Mouse (Mus musculus) liver, postnatal 0 days (tissue): ENCODE data around the gene Pfas. TPM values are rescaled to one million over a fixed set of nuclear protein-coding genes. Genes with fewer than 3 reads are reported as not detected.

Experiments
- ATAC-seq: fragments of 200-750 bp; cut with Nextera tagmentation; 2 replicates; pipeline ENCODE4 v1.8.0; 2017; ENCODE audit warnings: mild to moderate bottlenecking, moderate library complexity
- DNase-seq: peaks from one replicate; pipeline ENCODE4 v3.0.0-alpha.2; 2016
- H3K27ac ChIP-seq: fragments of 300-500 bp; sonication (generic); 2 replicates; pipeline ENCODE4 v1.5.1; 2014; ENCODE audit warnings: antibody characterized with exemption, moderate library complexity, mild to moderate bottlenecking, low read depth
- H3K27me3 ChIP-seq: fragments of 300-500 bp; sonication (generic); 2 replicates; pipeline ENCODE4 v1.6.1; 2014; ENCODE audit warnings: low read length, control low read depth, mixed read lengths; ENCODE audit not compliant: insufficient read depth
- H3K36me3 ChIP-seq: fragments of 300-500 bp; sonication (generic); replicated peaks from 2 replicates; pipeline ENCODE4 v1.6.1; 2014; ENCODE audit warnings: mild to moderate bottlenecking, control low read depth, low read length, moderate library complexity, mixed read lengths; ENCODE audit not compliant: insufficient read depth
- H3K4me1 ChIP-seq: fragments of 300-500 bp; sonication (generic); 2 replicates; pipeline ENCODE4 v1.6.1; 2014; ENCODE audit warnings: antibody characterized with exemption, mild to moderate bottlenecking, control low read depth; ENCODE audit not compliant: insufficient read depth
- H3K4me2 ChIP-seq: fragments of 300-500 bp; sonication (generic); 2 replicates; pipeline ENCODE4 v1.6.1; 2014; ENCODE audit warnings: low read depth, mild to moderate bottlenecking, low read length, moderate library complexity, mixed read lengths
- H3K4me3 ChIP-seq: fragments of 300-500 bp; sonication (generic); 2 replicates; pipeline ENCODE4 v1.5.1; 2014; ENCODE audit warnings: low read depth, low read length
- H3K9ac ChIP-seq: fragments of 300-500 bp; sonication (generic); replicated peaks from 2 replicates; pipeline ENCODE4 v1.6.1; 2014; ENCODE audit warnings: mild to moderate bottlenecking, moderate library complexity
- H3K9me3 ChIP-seq: fragments of 300-500 bp; sonication (generic); 2 replicates; pipeline ENCODE4 v1.6.1; 2016; ENCODE audit warnings: mild to moderate bottlenecking, control low read depth, low read length, mixed read lengths
- CTCF ChIP-seq: sonication (generic); IDR thresholded peaks from 2 replicates; pipeline ENCODE4 v1.5.1; 2016; ENCODE audit warnings: antibody characterized with exemption, low read depth
- EP300 ChIP-seq: IDR thresholded peaks from 2 replicates; pipeline ENCODE4 v1.6.1; 2016; ENCODE audit warnings: antibody characterized with exemption, low read depth, mild to moderate bottlenecking
- WGBS: fragments of 180-500 bp; shearing (Covaris S2); extraction: QIAGEN DNeasy Blood & Tissue Kit; methylation state at CpG from one replicate; pipeline ENCODE4 v1.1.7; 2014; ENCODE audit not compliant: insufficient replicate concordance; 5-methylcytosine and 5-hydroxymethylcytosine counted together
- polyA plus RNA-seq: library from polyadenylated mRNA; unstranded; fragments of >200 nt; fragmentation: Nextera tagmentation; extraction: Ambion mirVana; gene quantifications from 2 replicates; pipeline ENCODE4 v1.2.1, GENCODE M21; 2015

Pfas gene
- polyA plus RNA-seq, 1 experiment from 2014 or later: 10.6 TPM

DNA sequence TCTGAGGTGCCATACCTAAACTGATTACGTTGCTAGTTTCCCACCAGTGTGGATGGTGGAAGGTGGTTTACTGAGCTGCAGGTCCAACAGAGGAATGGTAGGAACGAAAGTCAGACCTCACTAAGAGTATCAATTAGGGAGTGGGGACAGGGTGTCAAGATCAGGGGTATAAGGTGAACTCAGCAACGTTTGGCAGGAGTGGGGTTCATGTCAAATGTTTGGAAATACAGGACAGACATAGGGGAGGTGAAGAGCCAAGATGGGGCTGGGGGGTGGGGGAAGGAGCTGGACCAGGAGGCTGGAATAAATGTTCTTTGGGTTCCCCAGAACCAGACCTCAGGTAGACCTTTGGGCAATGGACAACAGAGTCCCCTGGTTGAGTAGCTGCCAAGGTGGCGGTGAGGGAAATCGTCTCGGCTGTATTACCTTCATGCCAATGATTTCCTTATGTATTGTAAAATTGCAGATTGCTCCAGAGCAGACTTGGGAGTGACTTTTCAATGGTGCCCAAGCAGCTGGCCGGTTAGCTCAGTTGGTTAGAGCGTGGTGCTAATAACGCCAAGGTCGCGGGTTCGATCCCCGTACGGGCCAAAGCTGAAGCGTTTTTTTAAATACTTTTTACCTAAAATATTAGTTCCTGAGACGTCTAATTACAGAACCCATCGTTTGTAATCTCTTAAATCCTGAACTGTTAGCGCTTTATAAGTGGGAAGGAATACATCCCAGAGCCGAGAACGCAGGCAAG lies 28.4 kb upstream of the Pfas start:
- Histone ChIP-seq H3K4me3 (peak overlapping the region; percentile 67), H3K36me3 (peaks cover 12% of the 10 kb centered on the region), H3K9me3 (no peaks in the 10 kb centered on the region), H3K9ac (peak overlapping the region; percentile 68), H3K4me2 (peak overlapping the region; percentile 92), H3K27me3 (no peaks in the 10 kb centered on the region), H3K4me1 (peaks cover 22% of the 10 kb centered on the region), H3K27ac (peak overlapping the region; percentile 70)
- DNase-seq (peak; percentile 88), ATAC-seq (peak; percentile 18)
- WGBS: 8% methylated on average over 20 of the region's 20 CpGs
- TF ChIP-seq CTCF: no peak
- no peak for TF ChIP-seq EP300

GRCm38 (mm10) chr11:69035849-69036248 lies 27.6 kb upstream of the Pfas start:
- TF ChIP-seq EP300 (no peak), CTCF (peak; percentile 93)
- peak overlapping the region; percentile 67 for H3K4me3 ChIP-seq
- H3K4me2 ChIP-seq: peak overlapping the region; percentile 92
- H3K9me3 ChIP-seq: no peaks in the 10 kb centered on the region
- peak overlapping the region; percentile 66 for H3K27ac ChIP-seq
- peaks cover 22% of the 10 kb centered on the region for H3K4me1 ChIP-seq
- H3K36me3 ChIP-seq: peaks cover 17% of the 10 kb centered on the region
- no peak overlapping the region for H3K9ac ChIP-seq
- peak; percentile 87 for DNase-seq
- no peaks in the 10 kb centered on the region for H3K27me3 ChIP-seq
- ATAC-seq: peak; percentile 40
- 5% methylated on average over 8 of the region's 8 CpGs for WGBS

DNA sequence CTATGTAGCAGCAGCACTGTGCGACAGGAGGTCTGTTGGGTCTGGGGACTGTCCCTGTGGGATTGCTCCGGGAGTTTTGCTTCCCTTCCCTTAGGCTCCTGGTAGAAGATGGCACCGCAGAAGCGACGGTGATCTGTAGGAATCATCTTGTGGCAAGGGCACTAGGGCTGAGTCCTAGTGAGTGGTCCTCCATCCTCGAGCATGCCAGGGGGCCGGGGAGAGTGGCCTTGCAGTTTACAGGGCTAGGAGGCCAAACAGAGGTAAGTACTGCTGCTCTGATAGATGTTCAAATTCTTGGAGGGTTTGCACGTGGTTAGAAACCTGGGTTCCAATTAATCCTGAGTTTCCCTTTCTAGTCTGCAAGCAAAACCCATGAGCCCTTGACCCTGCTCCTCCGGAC lies 27.2 kb upstream of the Pfas start:
- H3K27me3 ChIP-seq: no peaks in the 10 kb centered on the region
- peak overlapping the region; percentile 92 for H3K4me2 ChIP-seq
- peaks cover 21% of the 10 kb centered on the region for H3K36me3 ChIP-seq
- no peak overlapping the region for H3K4me3 ChIP-seq
- peak overlapping the region; percentile 66 for H3K27ac ChIP-seq
- 82% methylated on average over 9 of the region's 9 CpGs for WGBS
- H3K9me3 ChIP-seq: no peaks in the 10 kb centered on the region
- H3K4me1 ChIP-seq: peaks cover 22% of the 10 kb centered on the region
- TF ChIP-seq CTCF (no peak), EP300 (no peak)
- no peak for ATAC-seq
- DNase-seq: no peak
- H3K9ac ChIP-seq: no peak overlapping the region

- Histone ChIP-seq H3K36me3 (peaks cover 27% of the 10 kb centered on the region), H3K9me3 (no peaks in the 10 kb centered on the region), H3K4me3 (no peak overlapping the region), H3K4me2 (no peak overlapping the region), H3K4me1 (peaks cover 22% of the 10 kb centered on the region), H3K27me3 (no peaks in the 10 kb centered on the region), H3K27ac (no peak overlapping the region), H3K9ac (no peak overlapping the region)
- DNase-seq (no peak), ATAC-seq (no peak)
- TF ChIP-seq EP300 (no peak), CTCF (no peak)
- 94% methylated on average over 3 of the region's 3 CpGs for WGBS
Measured at GRCm38 (mm10) chr11:69034585-69034984, 26.3 kb upstream of the Pfas start.

GRCm38 (mm10) chr11:69033552-69033951 lies 25.3 kb upstream of the Pfas start:
- Histone ChIP-seq H3K4me3 (no peak overlapping the region), H3K9me3 (no peaks in the 10 kb centered on the region), H3K27me3 (no peaks in the 10 kb centered on the region), H3K9ac (no peak overlapping the region), H3K36me3 (peaks cover 36% of the 10 kb centered on the region), H3K27ac (no peak overlapping the region; the same call in 1 of the 2 replicates), H3K4me1 (peaks cover 16% of the 10 kb centered on the region), H3K4me2 (no peak overlapping the region)
- ATAC-seq (no peak), DNase-seq (no peak)
- TF ChIP-seq EP300 (no peak), CTCF (no peak)
- 55% methylated on average over 9 of the region's 9 CpGs for WGBS

GRCm38 (mm10) chr11:69028805-69029204 lies 20.5 kb upstream of the Pfas start:
- ATAC-seq: peak; percentile 38; the same call in 1 of the 2 replicates
- H3K4me2 ChIP-seq: no peak overlapping the region
- WGBS: 74% methylated on average over 2 of the region's 2 CpGs

More at GRCm38 (mm10) chr11:69028805-69029204, 20.5 kb upstream of the Pfas start:
- TF ChIP-seq EP300 (no peak), CTCF (peak; percentile 62)
- H3K9ac ChIP-seq: no peak overlapping the region
- H3K27me3 ChIP-seq: no peaks in the 10 kb centered on the region
- H3K9me3 ChIP-seq: no peaks in the 10 kb centered on the region
- no peak for DNase-seq
- no peaks in the 10 kb centered on the region for H3K4me1 ChIP-seq
- no peak overlapping the region for H3K27ac ChIP-seq
- no peak overlapping the region for H3K4me3 ChIP-seq
- H3K36me3 ChIP-seq: peaks cover 64% of the 10 kb centered on the region
